Mouse (Mus musculus) forebrain, embryonic 14.5 days (tissue): Measurements from ENCODE around the gene Myrfl. TPM values are rescaled to one million over a fixed set of nuclear protein-coding genes. Genes with fewer than 3 reads are reported as not detected.

Source experiments
- ATAC-seq: fragments of 200-750 bp; cut with Nextera tagmentation; 2 replicates; pipeline ENCODE4 v1.8.0; 2017; ENCODE audit warnings: mild to moderate bottlenecking, moderate library complexity
- DNase-seq: peaks from one replicate; pipeline ENCODE4 v3.0.0-alpha.2; 2015; ENCODE audit warnings: low spot score
- H3K27ac ChIP-seq: fragments of 300-500 bp; sonication (generic); 2 replicates; pipeline ENCODE4 v1.5.1; 2014; ENCODE audit warnings: low read depth, mild to moderate bottlenecking, control low read depth, low read length, moderate library complexity
- H3K27me3 ChIP-seq: fragments of 300-500 bp; sonication (generic); replicated peaks from 2 replicates; pipeline ENCODE4 v1.6.1; 2014; ENCODE audit warnings: low read length, control low read depth, mixed read lengths; ENCODE audit not compliant: control insufficient read depth, insufficient read depth
- H3K36me3 ChIP-seq: fragments of 300-500 bp; sonication (generic); 2 replicates; pipeline ENCODE4 v1.6.1; 2014; ENCODE audit warnings: low read length, control low read depth; ENCODE audit not compliant: control insufficient read depth, insufficient read depth
- H3K4me1 ChIP-seq: fragments of 300-500 bp; sonication (generic); 2 replicates; pipeline ENCODE4 v1.6.1; 2014; ENCODE audit warnings: antibody characterized with exemption, low read length, control low read depth; ENCODE audit not compliant: control insufficient read depth, insufficient read depth
- H3K4me2 ChIP-seq: fragments of 300-500 bp; sonication (generic); 2 replicates; pipeline ENCODE4 v1.6.1; 2014; ENCODE audit warnings: mild to moderate bottlenecking, control low read depth, low read length
- H3K4me3 ChIP-seq: fragments of 300-500 bp; sonication (generic); 2 replicates; pipeline ENCODE4 v1.5.1; 2014; ENCODE audit warnings: low read depth, low read length, control low read depth
- H3K9ac ChIP-seq: fragments of 300-500 bp; sonication (generic); 2 replicates; pipeline ENCODE4 v1.6.1; 2014; ENCODE audit warnings: mild to moderate bottlenecking, low read length, control low read depth, moderate library complexity
- H3K9me3 ChIP-seq: fragments of 300-500 bp; sonication (generic); replicated peaks from 2 replicates; pipeline ENCODE4 v1.6.1; 2016; ENCODE audit warnings: low read length, control low read depth, mixed read lengths; ENCODE audit not compliant: control insufficient read depth
- WGBS: fragments of 180-500 bp; shearing (Covaris S2); extraction: QIAGEN DNeasy Blood & Tissue Kit; methylation state at CpG from one replicate; pipeline ENCODE4 v1.1.7; 2014; 5-methylcytosine and 5-hydroxymethylcytosine counted together
- polyA plus RNA-seq: library from polyadenylated mRNA; unstranded; fragments of >200 nt; fragmentation: Nextera tagmentation; extraction: Ambion mirVana; gene quantifications from 2 replicates; pipeline ENCODE4 v1.2.1, GENCODE M21; 2014

The Myrfl gene
- polyA plus RNA-seq, 1 experiment from 2014 or later = 0.06 TPM

DNA sequence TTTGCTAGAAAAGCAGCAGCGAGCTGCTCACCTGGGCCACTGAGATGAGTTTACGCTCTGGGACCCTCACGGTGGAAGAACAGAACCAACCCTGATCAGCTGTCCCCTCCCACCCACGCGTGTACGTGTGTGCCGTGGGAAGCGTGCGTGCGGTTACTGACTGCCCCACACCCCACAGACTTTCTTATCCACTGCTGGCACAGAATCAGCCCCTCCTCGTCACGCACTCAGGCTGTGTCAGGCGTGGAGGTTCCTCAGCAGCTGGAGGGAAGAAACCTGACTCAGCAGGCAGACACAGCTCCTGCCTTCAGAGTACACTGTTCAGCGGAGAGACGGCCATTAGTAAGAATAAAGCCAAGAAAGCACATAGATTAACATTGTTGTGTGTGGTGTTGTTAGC is 86.0 kb downstream of the Myrfl start:
- Histone ChIP-seq H3K36me3 (no peaks in the 10 kb centered on the region), H3K27ac (no peak overlapping the region), H3K4me3 (no peak overlapping the region), H3K9ac (no peak overlapping the region), H3K4me2 (no peak overlapping the region), H3K9me3 (no peaks in the 10 kb centered on the region), H3K4me1 (no peaks in the 10 kb centered on the region), H3K27me3 (no peaks in the 10 kb centered on the region)
- ATAC-seq = peak; percentile 34; the same call in 1 of the 2 replicates
- WGBS = 88% methylated on average over 15 of the region's 15 CpGs
- no peak for DNase-seq

DNA sequence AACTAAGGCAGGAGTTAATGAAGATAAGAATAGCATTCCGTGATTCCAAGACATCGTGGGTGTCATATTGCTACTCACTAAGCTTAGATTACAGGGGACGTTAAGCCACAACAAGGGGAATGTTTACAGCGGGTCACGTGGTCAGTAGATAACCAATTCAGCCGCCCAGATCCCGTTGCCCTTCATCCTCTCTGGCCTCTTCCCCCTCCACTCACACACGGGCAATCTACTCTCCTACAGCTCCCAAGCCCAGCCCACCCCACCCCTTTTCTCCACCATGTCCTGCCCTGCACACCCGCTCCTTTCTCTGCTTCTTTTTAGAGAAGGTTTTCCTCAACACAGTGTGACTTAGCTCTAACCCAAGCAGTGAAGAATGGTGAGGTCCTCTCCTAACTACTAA is 87.3 kb downstream of the Myrfl start:
- WGBS = 86% methylated on average over 9 of the region's 9 CpGs
- Histone ChIP-seq H3K9ac (no peak overlapping the region), H3K9me3 (no peaks in the 10 kb centered on the region), H3K4me1 (no peaks in the 10 kb centered on the region), H3K4me3 (no peak overlapping the region), H3K27ac (no peak overlapping the region), H3K36me3 (no peaks in the 10 kb centered on the region), H3K4me2 (no peak overlapping the region), H3K27me3 (no peaks in the 10 kb centered on the region)
- DNase-seq (no peak), ATAC-seq (no peak)

DNA sequence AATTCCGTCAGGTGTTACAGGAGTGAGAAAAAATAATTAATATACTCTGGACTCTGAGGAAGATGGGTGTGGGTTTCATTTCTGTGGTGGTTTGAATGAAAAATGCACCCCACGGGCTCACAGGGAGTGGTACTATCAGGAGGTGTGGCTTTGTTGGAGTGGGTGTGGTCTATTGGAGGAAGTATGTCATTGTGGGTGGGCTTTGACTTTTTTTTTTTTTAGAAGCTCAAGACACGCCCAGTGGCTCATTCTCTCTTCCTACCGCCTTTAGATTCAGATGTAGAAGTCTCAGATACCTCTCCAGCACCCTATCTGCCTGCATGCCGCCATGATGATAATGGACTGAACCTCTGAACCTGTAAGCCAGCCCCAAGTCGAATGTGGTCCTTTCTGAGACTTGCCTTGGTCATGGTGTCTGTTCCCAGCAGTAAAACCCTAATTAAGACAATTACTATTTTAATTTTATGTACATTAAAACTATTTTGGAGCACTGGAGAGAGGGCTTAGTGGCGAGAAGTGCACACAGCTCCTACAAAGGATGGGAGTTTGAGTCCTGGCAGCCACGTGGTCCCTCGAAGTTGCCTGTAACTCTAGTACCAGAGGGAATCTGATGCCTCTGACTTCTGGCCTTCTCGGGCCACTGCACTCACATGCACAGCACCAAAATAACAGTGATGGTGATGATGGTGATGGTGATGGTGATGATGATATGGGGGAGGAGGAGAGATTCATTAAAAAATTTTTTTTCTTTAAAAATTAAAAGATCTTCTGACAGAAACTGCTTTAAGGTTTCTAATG is 88.0 kb downstream of the Myrfl start:
- DNase-seq = no peak
- 88% methylated on average over 10 of the region's 10 CpGs for WGBS
- no peak overlapping the region for H3K4me3 ChIP-seq
- no peak for ATAC-seq
- no peak overlapping the region for H3K27ac ChIP-seq
- H3K27me3 ChIP-seq = no peaks in the 10 kb centered on the region
- no peak overlapping the region for H3K9ac ChIP-seq
- no peak overlapping the region for H3K4me2 ChIP-seq
- no peaks in the 10 kb centered on the region for H3K36me3 ChIP-seq
- no peaks in the 10 kb centered on the region for H3K4me1 ChIP-seq
- H3K9me3 ChIP-seq = no peaks in the 10 kb centered on the region

DNA sequence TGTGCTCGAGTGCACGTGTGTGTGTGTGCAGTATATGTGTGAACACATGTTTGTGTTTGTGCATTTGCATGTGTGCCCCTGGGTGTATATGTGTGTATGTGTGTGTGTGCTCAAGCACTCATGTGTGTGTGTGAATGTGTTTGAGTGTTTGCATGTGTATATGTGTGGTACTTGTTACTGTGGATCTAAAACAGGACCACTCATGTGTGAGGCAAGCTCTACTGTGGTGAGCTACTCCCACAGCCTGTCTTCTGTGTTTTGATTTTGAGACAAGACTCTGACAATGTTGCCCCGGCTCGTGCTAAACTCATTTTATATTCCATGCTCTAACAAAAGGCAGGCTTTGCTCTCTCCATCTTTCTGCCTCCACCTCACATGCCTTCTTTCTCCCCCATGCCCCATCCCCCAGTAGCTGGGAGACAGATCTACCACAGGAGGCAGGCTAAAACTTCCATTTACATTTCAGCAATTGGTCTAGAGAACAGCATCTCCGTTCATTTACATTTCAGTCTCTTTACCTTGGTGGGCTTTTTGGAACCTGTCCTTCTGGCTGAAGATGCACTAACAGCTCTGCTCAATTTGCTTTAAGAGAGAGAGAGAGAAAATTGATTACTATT is 94.4 kb downstream of the Myrfl start:
- 46% methylated on average over 5 of the region's 5 CpGs for WGBS
- no peak overlapping the region for H3K27ac ChIP-seq
- no peaks in the 10 kb centered on the region for H3K27me3 ChIP-seq
- no peak overlapping the region for H3K9ac ChIP-seq
- no peaks in the 10 kb centered on the region for H3K36me3 ChIP-seq
- H3K4me2 ChIP-seq = no peak overlapping the region
- ATAC-seq (peak; percentile 60), DNase-seq (peak; percentile 28)
- H3K4me3 ChIP-seq = no peak overlapping the region
- no peaks in the 10 kb centered on the region for H3K4me1 ChIP-seq
- no peaks in the 10 kb centered on the region for H3K9me3 ChIP-seq

DNA sequence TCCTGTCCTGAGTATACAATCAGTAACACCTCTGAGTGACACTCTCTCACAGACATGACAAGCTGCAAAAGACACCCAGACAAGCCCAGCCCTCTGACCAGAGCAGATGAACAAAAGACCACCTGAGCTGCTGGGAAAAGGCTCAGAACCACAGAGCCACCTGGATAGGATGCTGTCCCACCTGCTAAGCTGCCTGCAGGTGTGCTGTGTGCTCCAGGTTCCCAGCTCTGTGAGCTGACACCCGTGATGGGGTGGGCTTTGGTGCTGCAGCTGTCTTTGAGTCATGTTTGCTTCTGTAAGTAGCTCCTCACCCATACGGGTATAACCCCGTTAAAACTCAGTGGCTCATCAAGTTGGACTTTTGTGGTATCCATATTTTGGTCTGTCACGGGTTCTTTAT is 95.4 kb downstream of the Myrfl start:
- Histone ChIP-seq H3K4me2 (no peak overlapping the region), H3K27ac (no peak overlapping the region), H3K4me3 (no peak overlapping the region), H3K9me3 (no peaks in the 10 kb centered on the region), H3K36me3 (no peaks in the 10 kb centered on the region), H3K4me1 (no peaks in the 10 kb centered on the region), H3K9ac (no peak overlapping the region), H3K27me3 (no peaks in the 10 kb centered on the region)
- 58% methylated on average over 4 of the region's 4 CpGs for WGBS
- DNase-seq (no peak), ATAC-seq (no peak)

DNA sequence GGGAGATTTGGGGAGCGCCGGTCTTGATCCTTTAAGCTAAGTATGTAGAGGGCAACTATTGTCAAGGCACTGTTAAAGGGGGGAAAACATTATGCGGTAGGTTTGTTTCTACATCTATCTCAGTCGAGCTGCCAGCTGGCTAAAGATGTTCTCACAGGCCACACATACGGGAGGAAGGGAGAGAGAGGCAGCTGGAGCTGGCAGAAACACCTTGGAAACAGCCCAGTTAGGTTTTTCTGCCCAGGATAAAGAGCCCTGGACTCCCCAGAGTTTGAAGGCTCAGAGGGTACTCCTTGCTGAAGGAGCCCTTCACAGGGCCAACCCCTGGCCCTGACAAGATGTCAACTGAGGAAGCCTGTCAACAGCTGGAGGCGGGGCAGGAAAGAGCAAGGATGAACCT is 100.7 kb downstream of the Myrfl start:
- Histone ChIP-seq H3K27me3 (no peaks in the 10 kb centered on the region), H3K36me3 (no peaks in the 10 kb centered on the region), H3K4me1 (no peaks in the 10 kb centered on the region), H3K4me3 (no peak overlapping the region), H3K4me2 (no peak overlapping the region), H3K9me3 (no peaks in the 10 kb centered on the region), H3K27ac (no peak overlapping the region), H3K9ac (no peak overlapping the region)
- DNase-seq (no peak), ATAC-seq (no peak)
- WGBS = 50% methylated on average over 6 of the region's 6 CpGs

DNA sequence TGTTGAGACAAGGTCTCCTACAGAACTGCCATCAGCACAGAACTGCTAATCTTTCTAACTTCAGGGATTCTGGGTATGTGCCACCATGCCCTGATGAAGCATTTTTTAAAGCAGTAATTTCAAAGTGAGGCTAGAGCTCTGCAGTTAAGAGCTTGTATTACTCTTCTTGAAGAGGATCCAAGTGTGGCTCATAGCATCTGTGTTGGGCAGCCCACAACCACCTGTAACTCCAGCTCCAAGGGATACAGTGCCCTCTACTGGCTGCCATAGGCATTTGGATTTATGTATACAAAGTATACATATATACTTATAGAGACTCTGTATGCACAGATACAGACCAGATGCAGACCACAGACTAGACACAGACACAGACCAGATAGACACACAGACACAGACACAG is 107.6 kb downstream of the Myrfl start:
- Histone ChIP-seq H3K9ac (no peak overlapping the region), H3K4me1 (no peaks in the 10 kb centered on the region), H3K27me3 (no peaks in the 10 kb centered on the region), H3K27ac (no peak overlapping the region), H3K9me3 (no peaks in the 10 kb centered on the region; the same call in 1 of the 2 replicates), H3K4me3 (no peak overlapping the region), H3K36me3 (no peaks in the 10 kb centered on the region), H3K4me2 (no peak overlapping the region)
- ATAC-seq (no peak), DNase-seq (peak; percentile 56)

DNA sequence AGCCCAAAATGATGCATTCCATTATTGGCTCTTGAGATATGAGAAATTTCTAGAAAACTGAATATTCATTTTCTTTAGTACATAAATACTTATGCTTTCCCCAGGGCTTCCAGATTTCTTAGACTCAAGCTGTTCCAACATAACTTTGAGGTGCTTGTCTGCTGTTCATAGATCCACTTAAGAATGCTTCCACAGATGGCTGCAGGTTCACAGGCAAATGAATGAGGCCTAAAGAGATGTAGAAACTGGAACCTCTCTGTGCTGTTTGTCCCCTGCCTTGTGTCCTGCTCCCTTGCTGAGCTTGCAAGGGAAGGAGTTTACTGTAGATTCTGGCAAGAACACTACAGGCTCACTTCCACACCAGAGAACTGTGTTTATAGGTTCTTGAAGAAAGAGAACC is 108.3 kb downstream of the Myrfl start:
- ATAC-seq = no peak
- no peaks in the 10 kb centered on the region for H3K36me3 ChIP-seq
- H3K27me3 ChIP-seq = no peaks in the 10 kb centered on the region

DNA sequence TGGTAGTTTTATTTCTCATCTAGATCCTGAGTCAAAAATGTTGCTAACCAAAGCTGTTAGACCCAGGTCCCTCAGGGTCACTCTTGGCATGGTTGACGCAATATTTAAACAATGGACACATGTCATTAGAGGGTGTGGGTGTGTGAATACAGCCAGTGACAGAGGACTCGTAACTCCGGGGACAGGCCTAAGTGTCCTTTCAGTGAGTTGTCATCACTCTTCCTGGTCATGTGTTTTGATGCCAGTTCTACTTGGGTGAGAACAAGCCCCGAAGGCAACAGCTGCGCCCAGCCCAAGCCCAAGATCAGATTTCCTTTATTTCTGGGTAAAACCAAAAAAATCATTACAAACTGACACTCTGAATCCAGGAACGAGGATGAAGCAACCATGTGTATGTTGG is 112.6 kb downstream of the Myrfl start:
- no peak for ATAC-seq
- H3K9me3 ChIP-seq = no peaks in the 10 kb centered on the region; the same call in 1 of the 2 replicates
- H3K27ac ChIP-seq = no peak overlapping the region
- H3K4me3 ChIP-seq = no peak overlapping the region
- no peak overlapping the region for H3K9ac ChIP-seq
- no peaks in the 10 kb centered on the region for H3K27me3 ChIP-seq
- H3K4me1 ChIP-seq = no peaks in the 10 kb centered on the region
- 85% methylated on average over 6 of the region's 6 CpGs for WGBS
- no peaks in the 10 kb centered on the region for H3K36me3 ChIP-seq
- no peak for DNase-seq
- no peak overlapping the region for H3K4me2 ChIP-seq

More for the DNA sequence above, 108.3 kb downstream of the Myrfl start:
- H3K9ac ChIP-seq = no peak overlapping the region
- H3K4me3 ChIP-seq = no peak overlapping the region
- no peaks in the 10 kb centered on the region for H3K4me1 ChIP-seq
- no peak overlapping the region for H3K27ac ChIP-seq
- no peak overlapping the region for H3K4me2 ChIP-seq
- H3K9me3 ChIP-seq = no peaks in the 10 kb centered on the region; the same call in 1 of the 2 replicates
- DNase-seq = no peak
